Mouse (Mus musculus) erythroblast, embryonic 14.5 days (primary cell): ENCODE measurements around the gene Ccdc148.

Experiments used
- GATA1 ChIP-seq: IDR thresholded peaks from 2 replicates; pipeline ENCODE4 v1.6.1; 2012; ENCODE audit warnings: low read length, inconsistent platforms, mixed read lengths
- TAL1 ChIP-seq: IDR thresholded peaks from 3 replicates; pipeline ENCODE4 v1.6.1; 2012; ENCODE audit warnings: low read length, inconsistent platforms, mixed read lengths

DNA sequence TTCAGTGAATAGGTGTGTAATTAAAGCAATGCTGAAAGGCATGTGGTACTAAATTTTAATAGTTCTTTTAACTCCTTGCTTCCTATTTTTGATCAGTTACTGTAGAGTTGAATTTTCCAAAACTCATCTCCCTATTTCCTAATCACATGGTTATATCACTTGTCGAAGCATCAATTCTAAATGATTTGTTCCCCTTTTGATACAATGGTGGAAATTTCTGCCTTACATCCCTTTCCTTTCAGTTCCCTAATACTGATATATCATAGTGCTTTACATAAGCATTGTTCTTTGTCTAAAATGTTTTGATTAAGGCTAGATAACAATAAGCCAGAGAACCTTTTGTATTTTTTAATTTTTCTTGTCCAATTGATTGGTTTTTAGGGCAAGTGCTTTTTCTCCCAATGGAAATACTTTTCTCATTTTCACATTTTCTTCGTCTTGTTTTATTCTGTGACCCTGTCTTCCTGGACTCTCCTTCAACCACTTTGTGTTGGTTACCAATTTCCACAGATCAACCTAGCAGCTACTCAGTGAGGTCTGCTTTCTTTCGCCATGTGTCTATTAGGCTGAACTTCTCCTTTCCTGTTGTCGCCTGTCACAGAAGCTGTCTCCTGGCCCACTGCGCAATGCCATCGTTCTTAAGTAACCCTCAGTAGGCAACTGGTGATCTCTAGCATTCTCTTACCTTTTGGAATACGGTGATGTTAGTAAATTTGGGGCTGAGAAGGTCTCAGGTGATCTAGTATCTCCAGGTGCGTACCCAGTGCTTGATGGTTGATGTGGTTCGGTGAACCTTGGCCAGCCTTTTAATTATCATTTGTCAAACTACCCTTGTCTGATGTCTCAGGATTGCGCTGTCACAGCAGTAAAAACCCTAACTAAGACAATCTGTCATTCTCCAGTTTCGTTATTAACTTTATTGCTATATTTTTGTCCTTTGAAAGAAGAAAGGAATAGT, 23.9 kb upstream of the Ccdc148 start:
- TF ChIP-seq GATA1 = no peak
- TF ChIP-seq TAL1 = no peak
